Mouse (Mus musculus) MEL (cell line): ENCODE measurements around the gene Tuba1b. TPM values are rescaled to one million over a fixed set of nuclear protein-coding genes. Genes with fewer than 3 reads are reported as not detected.

Experiments
- DNase-seq: peaks from one replicate; pipeline ENCODE4 v3.0.0; 2011; ENCODE audit warnings: low read depth, low spot score
- H3K27ac ChIP-seq: 2 replicates; pipeline ENCODE4 v1.5.1; 2012; ENCODE audit warnings: low read depth, mild to moderate bottlenecking, control low read depth, low read length, moderate library complexity; ENCODE audit not compliant: control insufficient read depth
- H3K27me3 ChIP-seq, 2 experiments: fragments of 150-350 bp in 1 of 2; sonication (generic) in 1 of 2; 2 replicates each; pipeline ENCODE4 v1.6.1; 2012; ENCODE audit warnings: low read length in 2 of 2, mild to moderate bottlenecking in 2 of 2, improper control_type of control experiment in 1 of 2, moderate library complexity in 1 of 2; ENCODE audit not compliant: insufficient read depth in 2 of 2, control insufficient read depth in 1 of 2
- H3K36me3 ChIP-seq, 2 experiments: 2 replicates each; pipeline ENCODE4 v1.6.1; 2012 to 2014; ENCODE audit warnings: low read length in 2 of 2, improper control_type of control experiment in 1 of 2, inconsistent platforms in 1 of 2, mild to moderate bottlenecking in 1 of 2; ENCODE audit not compliant: insufficient read depth in 2 of 2, control insufficient read depth in 1 of 2
- H3K4me1 ChIP-seq, 2 experiments: fragments of 150-350 bp in 1 of 2; sonication (generic) in 1 of 2; 2 replicates each; pipeline ENCODE4 v1.6.1; 2012; ENCODE audit warnings: low read length in 2 of 2, improper control_type of control experiment in 1 of 2, mild to moderate bottlenecking in 1 of 2; ENCODE audit not compliant: insufficient read depth in 2 of 2, control insufficient read depth in 1 of 2
- H3K4me3 ChIP-seq, 2 experiments: fragments of 150-350 bp in 1 of 2; sonication (generic) in 1 of 2; 2 replicates each; pipeline ENCODE4 v1.5.1; 2012; ENCODE audit warnings: low read depth in 2 of 2, low read length in 2 of 2, mild to moderate bottlenecking in 2 of 2, moderate library complexity in 2 of 2, control low read depth in 1 of 2, improper control_type of control experiment in 1 of 2; ENCODE audit not compliant: control insufficient read depth in 1 of 2, insufficient read depth in 1 of 2
- H3K79me2 ChIP-seq: 2 replicates; pipeline ENCODE4 v1.6.1; 2012; ENCODE audit warnings: mild to moderate bottlenecking, low read length, moderate library complexity; ENCODE audit not compliant: control insufficient read depth, poor library complexity, insufficient read depth
- H3K9ac ChIP-seq: 2 replicates; pipeline ENCODE4 v1.6.1; 2012; ENCODE audit warnings: low read depth, mild to moderate bottlenecking, control low read depth, low read length, moderate library complexity; ENCODE audit not compliant: control insufficient read depth, poor library complexity, severe bottlenecking
- H3K9me3 ChIP-seq: fragments of 150-350 bp; sonication (generic); replicated peaks from 2 replicates; pipeline ENCODE4 v1.6.1; 2012; ENCODE audit warnings: mild to moderate bottlenecking, low read length, improper control_type of control experiment, moderate library complexity; ENCODE audit not compliant: insufficient read depth
- BHLHE40 ChIP-seq: IDR thresholded peaks from 2 replicates; pipeline ENCODE4 v1.6.1; 2012; ENCODE audit warnings: low read depth, mild to moderate bottlenecking, inconsistent platforms, low read length, improper control_type of control experiment, borderline replicate concordance
- CHD2 ChIP-seq: IDR thresholded peaks from 2 replicates; pipeline ENCODE4 v1.6.1; 2011; ENCODE audit warnings: low read length, improper control_type of control experiment
- CTCF ChIP-seq, 3 experiments: IDR thresholded peaks in 2 of 3; conservative IDR thresholded peaks in 1 of 3; 2 replicates each; pipeline ENCODE4 v1.5.1; 2011 to 2012; ENCODE audit warnings: low read length in 3 of 3, low read depth in 2 of 3, mild to moderate bottlenecking in 2 of 3, improper control_type of control experiment in 1 of 3, inconsistent platforms in 1 of 3, mixed read lengths in 1 of 3, moderate library complexity in 1 of 3; ENCODE audit not compliant: control insufficient read depth in 1 of 3, insufficient read depth in 1 of 3, poor library complexity in 1 of 3, severe bottlenecking in 1 of 3
- E2F4 ChIP-seq: IDR thresholded peaks from 2 replicates; pipeline ENCODE4 v1.6.1; 2011; ENCODE audit warnings: low read depth, low read length, improper control_type of control experiment, borderline replicate concordance
- ELF1 ChIP-seq: IDR thresholded peaks from 2 replicates; pipeline ENCODE4 v1.6.1; 2014; ENCODE audit warnings: low read depth, mild to moderate bottlenecking, inconsistent platforms, low read length, improper control_type of control experiment, moderate library complexity
- ETS1 ChIP-seq: IDR thresholded peaks from 2 replicates; pipeline ENCODE4 v1.6.1; 2012; ENCODE audit warnings: low read depth, mild to moderate bottlenecking, inconsistent platforms, low read length, improper control_type of control experiment, moderate library complexity
- GATA1 ChIP-seq: IDR thresholded peaks from 2 replicates; pipeline ENCODE4 v1.6.1; 2011; ENCODE audit warnings: low read depth, low read length, improper control_type of control experiment
- HCFC1 ChIP-seq: IDR thresholded peaks from 2 replicates; pipeline ENCODE4 v1.6.1; 2012; ENCODE audit warnings: low read depth, mild to moderate bottlenecking, inconsistent platforms, low read length, improper control_type of control experiment, moderate library complexity
- KAT2A ChIP-seq: conservative IDR thresholded peaks from 2 replicates; pipeline ENCODE4 v1.6.1; 2012; ENCODE audit warnings: low read depth, low read length, improper control_type of control experiment, inconsistent platforms
- MAX ChIP-seq: IDR thresholded peaks from 2 replicates; pipeline ENCODE4 v1.6.1; 2011; ENCODE audit warnings: low read length, improper control_type of control experiment
- MAZ ChIP-seq: IDR thresholded peaks from 2 replicates; pipeline ENCODE4 v1.6.1; 2012; ENCODE audit warnings: low read depth, mild to moderate bottlenecking, inconsistent platforms, low read length, improper control_type of control experiment
- MEF2A ChIP-seq: IDR thresholded peaks from 2 replicates; pipeline ENCODE4 v1.6.1; 2014; ENCODE audit warnings: low read depth, mild to moderate bottlenecking, inconsistent platforms, low read length, improper control_type of control experiment; ENCODE audit not compliant: poor library complexity, insufficient replicate concordance, severe bottlenecking; ENCODE audit errors: extremely low read depth
- MXI1 ChIP-seq: IDR thresholded peaks from 2 replicates; pipeline ENCODE4 v1.6.1; 2011; ENCODE audit warnings: mild to moderate bottlenecking, low read depth, low read length, improper control_type of control experiment
- MYB ChIP-seq: IDR thresholded peaks from 2 replicates; pipeline ENCODE4 v1.6.1; 2011; ENCODE audit warnings: mild to moderate bottlenecking, low read depth, low read length, improper control_type of control experiment
- NRF1 ChIP-seq: IDR thresholded peaks from 2 replicates; pipeline ENCODE4 v1.6.1; 2014; ENCODE audit warnings: low read depth, mild to moderate bottlenecking, inconsistent platforms, low read length, improper control_type of control experiment, moderate library complexity; ENCODE audit not compliant: poor library complexity, insufficient read depth, severe bottlenecking
- POLR2AphosphoS2 ChIP-seq: IDR thresholded peaks from 2 replicates; pipeline ENCODE4 v1.6.1; 2011; ENCODE audit warnings: low read length, improper control_type of control experiment
- RAD21 ChIP-seq: IDR thresholded peaks from 2 replicates; pipeline ENCODE4 v1.6.1; 2011; ENCODE audit warnings: mild to moderate bottlenecking, low read depth, low read length, improper control_type of control experiment
- RCOR1 ChIP-seq: IDR thresholded peaks from 2 replicates; pipeline ENCODE4 v1.6.1; 2012; ENCODE audit warnings: low read depth, mild to moderate bottlenecking, inconsistent platforms, low read length, improper control_type of control experiment
- SIN3A ChIP-seq: IDR thresholded peaks from 2 replicates; pipeline ENCODE4 v1.6.1; 2012; ENCODE audit warnings: low read length, improper control_type of control experiment, inconsistent platforms
- TBP ChIP-seq: IDR thresholded peaks from 2 replicates; pipeline ENCODE4 v1.8.0; 2011; ENCODE audit warnings: low read depth, low read length, improper control_type of control experiment
- USF1 ChIP-seq: IDR thresholded peaks from 2 replicates; pipeline ENCODE4 v1.6.1; 2014; ENCODE audit warnings: low read depth, mild to moderate bottlenecking, inconsistent platforms, low read length, improper control_type of control experiment, moderate library complexity
- ZC3H11A ChIP-seq: IDR thresholded peaks from 2 replicates; pipeline ENCODE4 v1.6.1; 2012; ENCODE audit warnings: low read depth, mild to moderate bottlenecking, inconsistent platforms, low read length, improper control_type of control experiment
- ZMIZ1 ChIP-seq: IDR thresholded peaks from 2 replicates; pipeline ENCODE4 v1.6.1; 2012; ENCODE audit warnings: low read depth, mild to moderate bottlenecking, inconsistent platforms, low read length, improper control_type of control experiment, moderate library complexity
- ZNF384 ChIP-seq: IDR thresholded peaks from 2 replicates; pipeline ENCODE4 v1.6.1; 2012; ENCODE audit warnings: low read depth, mild to moderate bottlenecking, inconsistent platforms, low read length, improper control_type of control experiment
- polyA plus RNA-seq, 2 experiments: library from polyadenylated mRNA; stranded (reverse) in 1 of 2; unstranded in 1 of 2; fragments of >175 nt in 1 of 2; fragments of >200 nt in 1 of 2; gene quantifications; 2 replicates each; pipeline versions ENCODE4 v1.2.1 to v1.2.4; 2012; ENCODE audit warnings: low replicate concordance in 2 of 2, low read depth in 1 of 2; ENCODE audit not compliant: insufficient read length in 2 of 2, insufficient read depth in 1 of 2, missing spikeins in 1 of 2
- total RNA-seq: library from RNA; depleted of rRNA; stranded (reverse); fragments of 300-350 nt; gene quantifications from 2 replicates; pipeline ENCODE4 v1.2.3, GENCODE M21; 2012

The Tuba1b gene
- total and polyA plus RNA-seq, 3 experiments: 1,577 to 1,861 TPM; not detected in 1

DNA sequence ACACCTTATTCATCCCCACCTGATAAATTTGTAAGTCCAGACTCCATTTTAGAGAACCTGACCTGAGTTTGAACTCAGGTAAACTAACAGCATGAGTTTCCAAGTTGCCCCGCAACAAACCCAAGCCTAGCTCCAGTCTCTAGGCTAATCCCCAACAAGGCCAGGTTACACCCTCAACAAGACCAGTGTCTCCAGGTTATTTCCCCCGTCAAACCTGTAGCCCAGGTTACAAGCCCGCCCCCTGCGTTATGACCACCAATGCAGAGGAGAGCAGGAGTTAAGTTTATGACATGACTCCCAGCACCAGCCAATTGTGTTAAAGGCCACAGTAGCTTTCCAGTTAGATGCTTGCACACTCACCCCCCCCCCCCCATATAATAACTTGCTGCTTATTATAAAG lies 8.8 kb upstream of the Tuba1b start:
- DNase-seq: no peak
- Histone ChIP-seq H3K36me3 (no peaks in the 10 kb centered on the region), H3K9ac (no peak overlapping the region), H3K9me3 (no peaks in the 10 kb centered on the region), H3K27me3 (no peaks in the 10 kb centered on the region), H3K4me3 (no peak overlapping the region), H3K27ac (no peak overlapping the region), H3K4me1 (no peaks in the 10 kb centered on the region), H3K79me2 (no peaks in the 10 kb centered on the region)
- TF ChIP-seq SIN3A (no peak), MAZ (no peak), ETS1 (no peak), KAT2A (no peak), MEF2A (no peak), CHD2 (no peak), MYB (no peak), POLR2AphosphoS2 (no peak), GATA1 (no peak)

DNA sequence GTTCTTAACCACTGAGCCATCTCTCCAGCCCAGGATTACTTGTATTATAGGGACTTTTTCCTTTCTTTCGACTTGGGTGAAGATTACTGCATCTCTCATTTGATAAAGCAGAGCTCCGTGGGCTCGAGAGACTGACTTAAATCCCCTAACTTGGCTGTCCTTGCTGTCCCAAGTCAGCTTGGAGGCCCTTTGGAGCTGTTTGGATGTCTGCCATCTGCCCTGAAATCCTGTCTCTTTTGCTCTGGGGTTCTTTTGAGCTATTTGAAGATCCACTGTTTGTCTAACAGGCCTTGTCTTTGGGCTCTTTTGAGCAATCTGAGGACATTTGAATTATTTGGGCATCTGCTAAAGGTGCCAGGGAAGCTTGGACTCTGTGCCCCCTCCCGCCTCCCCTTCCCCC lies 7.7 kb upstream of the Tuba1b start:
- TF ChIP-seq NRF1 (no peak), TBP (no peak), ETS1 (no peak), E2F4 (no peak), RCOR1 (no peak), ZC3H11A (no peak), HCFC1 (no peak), ZMIZ1 (no peak), USF1 (no peak), ZNF384 (no peak), MXI1 (no peak), CTCF (IDR thresholded peaks at IDR 0.05 in 2 of 3, conservative IDR thresholded peaks at IDR 0.05 in 1 of 3; ENCODE audit: control insufficient read depth in 1 of 3, insufficient read depth in 1 of 3, low read depth in 2 of 3, low read length in 3 of 3, poor library complexity in 1 of 3, severe bottlenecking in 1 of 3) (no peak), BHLHE40 (no peak), GATA1 (no peak), MEF2A (no peak), ELF1 (no peak), MAX (no peak), RAD21 (no peak)
- Histone ChIP-seq H3K9ac (no peak overlapping the region), H3K27ac (no peak overlapping the region), H3K4me1 (no peaks in the 10 kb centered on the region), H3K27me3 (no peaks in the 10 kb centered on the region), H3K4me3 (no peak overlapping the region), H3K36me3 (0 out of 4 replicates have a peak, but pooled peaks cover 0 to under 1% of the 10 kb centered on the region in 2 experiments), H3K79me2 (no peaks in the 10 kb centered on the region), H3K9me3 (no peaks in the 10 kb centered on the region)
- no peak for DNase-seq
